Mouse (Mus musculus) liver, embryonic 12.5 days (tissue): Measurements from ENCODE around the gene Rangrf. TPM values are rescaled to one million over a fixed set of nuclear protein-coding genes. Genes with fewer than 3 reads are reported as not detected.
"Not testable (repeated sequence)": the region's sequence is repeated elsewhere in the genome, so short reads cannot be mapped to it uniquely, and the experiment has no call there.

Source experiments
- ATAC-seq: fragments of 200-750 bp; cut with Nextera tagmentation; 2 replicates; pipeline ENCODE4 v1.8.0; 2017; ENCODE audit warnings: moderate number of reproducible peaks, mild to moderate bottlenecking, moderate library complexity
- H3K27ac ChIP-seq: fragments of 300-500 bp; sonication (generic); 2 replicates; pipeline ENCODE4 v1.5.1; 2016; ENCODE audit warnings: mild to moderate bottlenecking
- H3K27me3 ChIP-seq: fragments of 300-500 bp; sonication (generic); replicated peaks from 2 replicates; pipeline ENCODE4 v1.6.1; 2016; ENCODE audit warnings: mild to moderate bottlenecking, moderate library complexity
- H3K36me3 ChIP-seq: fragments of 300-500 bp; sonication (generic); 2 replicates; pipeline ENCODE4 v1.6.1; 2016; ENCODE audit warnings: mild to moderate bottlenecking, moderate library complexity
- H3K4me1 ChIP-seq: fragments of 300-500 bp; sonication (generic); 2 replicates; pipeline ENCODE4 v1.6.1; 2016
- H3K4me2 ChIP-seq: fragments of 300-500 bp; sonication (generic); 2 replicates; pipeline ENCODE4 v1.6.1; 2016; ENCODE audit warnings: mild to moderate bottlenecking, moderate library complexity
- H3K4me3 ChIP-seq: fragments of 300-500 bp; sonication (generic); 2 replicates; pipeline ENCODE4 v1.5.1; 2016; ENCODE audit warnings: mild to moderate bottlenecking, moderate library complexity
- H3K9ac ChIP-seq: fragments of 300-500 bp; sonication (generic); 2 replicates; pipeline ENCODE4 v1.6.1; 2016; ENCODE audit warnings: mild to moderate bottlenecking, moderate library complexity
- H3K9me3 ChIP-seq: fragments of 300-500 bp; sonication (generic); replicated peaks from 2 replicates; pipeline ENCODE4 v1.6.1; 2016; ENCODE audit warnings: mild to moderate bottlenecking, moderate library complexity
- WGBS: fragments of 180-500 bp; shearing (Covaris S2); methylation state at CpG from one replicate; pipeline ENCODE4 v1.1.7; 2016; ENCODE audit not compliant: insufficient replicate concordance; 5-methylcytosine and 5-hydroxymethylcytosine counted together
- microRNA-seq: library from miRNA; unstranded; fragments of <30 nt; microRNA quantifications from one replicate; pipeline ENCODE4, GENCODE M21; 2017
- polyA plus RNA-seq: library from polyadenylated mRNA; unstranded; fragments of >200 nt; fragmentation: Nextera tagmentation; extraction: Ambion mirVana; gene quantifications from 2 replicates; pipeline ENCODE4 v1.2.1, GENCODE M21; 2016

Rangrf gene
- polyA plus RNA-seq, 1 experiment from 2014 or later, result 61.0 TPM

GRCm38 (mm10) chr11:68939451-68940304, 35.3 kb downstream of the Rangrf start:
- Histone ChIP-seq H3K36me3 (no peaks in the 10 kb centered on the region), H3K27ac (no peak overlapping the region), H3K4me3 (peak overlapping the region; percentile 56), H3K9ac (peak overlapping the region; percentile 63), H3K4me2 (peak overlapping the region; percentile 70), H3K9me3 (no peaks in the 10 kb centered on the region), H3K27me3 (no peaks in the 10 kb centered on the region), H3K4me1 (peaks cover 18% of the 10 kb centered on the region)
- WGBS, result 6% methylated on average over 16 of the region's 16 CpGs
- ATAC-seq, result peak; percentile 99

- H3K36me3 ChIP-seq, H3K27ac ChIP-seq, H3K27me3 ChIP-seq, H3K4me3 ChIP-seq, ATAC-seq, H3K9me3 ChIP-seq, H3K9ac ChIP-seq, H3K4me2 ChIP-seq: not testable (repeated sequence)
- 79% methylated on average over 4 of the region's 4 CpGs for WGBS
- peaks cover 18% of the 10 kb centered on the region for H3K4me1 ChIP-seq
These were observed 38.0 kb downstream of the Rangrf start for GRCm38 (mm10) chr11:68936951-68937350.

DNA sequence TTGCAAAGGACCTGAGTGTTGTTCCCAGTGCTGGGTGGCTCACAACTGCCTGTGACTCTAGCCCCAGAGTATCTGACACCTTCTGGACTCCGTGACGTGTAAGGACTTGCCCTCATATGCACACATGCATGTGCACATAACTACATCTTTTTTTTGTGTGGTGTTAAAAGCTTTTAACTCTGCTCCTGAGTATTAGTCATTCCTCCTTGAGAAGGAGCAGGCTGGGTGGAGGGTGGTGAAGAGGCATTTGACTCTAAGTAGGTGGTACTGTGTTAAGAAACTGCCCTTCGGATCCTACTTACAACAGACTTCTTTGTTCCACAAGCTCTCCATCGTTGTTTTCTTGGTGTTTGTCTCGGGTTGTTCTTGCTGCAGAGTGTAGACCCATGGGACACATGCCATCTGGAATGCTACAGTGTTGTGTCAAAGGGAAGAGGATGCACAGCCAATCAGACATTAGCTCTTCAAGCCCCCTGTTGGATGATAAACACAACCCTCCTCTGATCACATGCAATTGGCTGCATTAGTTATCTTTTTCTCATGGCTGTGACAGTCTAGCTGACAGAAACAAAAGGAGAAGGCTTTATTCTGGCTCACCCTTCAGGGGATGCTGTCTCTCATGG, 41.0 kb downstream of the Rangrf start:
- no peaks in the 10 kb centered on the region for H3K9me3 ChIP-seq
- H3K4me2 ChIP-seq, result no peak overlapping the region
- no peak overlapping the region for H3K9ac ChIP-seq
- H3K27ac ChIP-seq, result no peak overlapping the region
- H3K27me3 ChIP-seq, result peaks cover 11% of the 10 kb centered on the region; the same call in 1 of the 2 replicates
- H3K4me1 ChIP-seq, result 0 out of 2 replicates have a peak, but pooled peaks cover 3% of the 10 kb centered on the region
- no peaks in the 10 kb centered on the region for H3K36me3 ChIP-seq
- ATAC-seq, result no peak
- H3K4me3 ChIP-seq, result no peak overlapping the region
- WGBS, result 68% methylated on average over 5 of the region's 5 CpGs

GRCm38 (mm10) chr11:68929947-68930346, 45.0 kb downstream of the Rangrf start:
- H3K4me3 ChIP-seq, result no peak overlapping the region
- WGBS, result 67% methylated on average over 6 of the region's 6 CpGs
- no peak overlapping the region for H3K4me2 ChIP-seq
- ATAC-seq, result no peak
- peaks cover under 1% of the 10 kb centered on the region; the same call in 1 of the 2 replicates for H3K4me1 ChIP-seq
- H3K27ac ChIP-seq, result no peak overlapping the region
- no peaks in the 10 kb centered on the region for H3K9me3 ChIP-seq
- H3K36me3 ChIP-seq, result no peaks in the 10 kb centered on the region
- no peak overlapping the region for H3K9ac ChIP-seq
- H3K27me3 ChIP-seq, result peaks cover 29% of the 10 kb centered on the region; the same call in 1 of the 2 replicates

DNA sequence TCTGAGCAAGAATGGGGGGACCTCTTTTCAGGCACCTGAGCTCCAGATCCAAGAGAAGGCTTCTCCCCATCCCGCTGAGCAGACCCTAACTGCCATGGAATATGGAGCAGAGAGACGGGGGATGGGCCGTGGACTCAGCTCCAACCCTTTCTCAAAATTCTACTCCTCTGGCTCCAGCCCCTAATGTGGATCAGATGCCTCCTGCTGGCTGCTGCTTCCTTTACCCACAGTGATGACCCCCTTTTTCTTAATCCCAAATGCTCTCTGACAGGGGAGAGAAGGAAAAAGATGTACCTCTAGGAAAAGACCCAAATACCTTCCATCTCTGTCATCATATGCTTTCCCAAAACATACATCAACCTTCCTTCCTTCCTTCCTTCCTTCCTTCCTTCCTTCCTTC, 48.0 kb downstream of the Rangrf start, which contains the start of gene Odf4:
Gene Odf4 (minus strand): TSS at position 101 of the 400 bp plus-strand sequence.
- Histone ChIP-seq H3K4me2 (no peak within 1 kb of the TSS), H3K4me3 (no peak within 1 kb of the TSS), H3K9ac (no peak within 1 kb of the TSS), H3K9me3 (no peaks in the 10 kb centered on the region), H3K27me3 (peaks cover 37% of the 10 kb centered on the region; the same call in 1 of the 2 replicates), H3K36me3 (no peaks in the 10 kb centered on the region), H3K4me1 (peaks cover 7% of the 10 kb centered on the region; the same call in 1 of the 2 replicates), H3K27ac (no peak within 1 kb of the TSS)
- WGBS, result 59% methylated on average over 3 of the region's 3 CpGs
- no peak for ATAC-seq

DNA sequence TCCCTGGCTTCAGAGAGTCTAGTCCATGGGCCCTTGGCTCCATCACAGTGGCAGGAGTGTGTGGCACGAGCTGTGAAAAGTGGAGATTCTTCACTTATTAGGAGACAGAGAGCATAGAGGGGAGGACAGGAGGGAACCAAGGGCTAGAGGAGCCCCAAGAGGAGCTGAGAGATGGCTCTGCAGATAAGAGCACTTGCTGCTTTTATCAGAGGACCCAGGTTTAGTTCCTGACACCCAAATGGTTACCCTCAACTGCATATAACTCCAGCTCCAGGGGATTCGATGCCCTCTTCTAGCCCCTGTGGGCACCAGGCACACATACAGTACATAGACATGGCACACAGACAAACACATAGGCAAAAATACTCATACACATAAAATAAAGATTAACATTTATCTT, 50.2 kb downstream of the Rangrf start:
- no peak for ATAC-seq
- Histone ChIP-seq H3K27ac (no peak overlapping the region), H3K9me3 (no peaks in the 10 kb centered on the region), H3K4me1 (peaks cover 7% of the 10 kb centered on the region; the same call in 1 of the 2 replicates), H3K36me3 (no peaks in the 10 kb centered on the region), H3K4me3 (no peak overlapping the region), H3K27me3 (peaks cover 29% of the 10 kb centered on the region; the same call in 1 of the 2 replicates), H3K4me2 (no peak overlapping the region), H3K9ac (no peak overlapping the region)
- WGBS, result 51% methylated on average over 2 of the region's 2 CpGs

DNA sequence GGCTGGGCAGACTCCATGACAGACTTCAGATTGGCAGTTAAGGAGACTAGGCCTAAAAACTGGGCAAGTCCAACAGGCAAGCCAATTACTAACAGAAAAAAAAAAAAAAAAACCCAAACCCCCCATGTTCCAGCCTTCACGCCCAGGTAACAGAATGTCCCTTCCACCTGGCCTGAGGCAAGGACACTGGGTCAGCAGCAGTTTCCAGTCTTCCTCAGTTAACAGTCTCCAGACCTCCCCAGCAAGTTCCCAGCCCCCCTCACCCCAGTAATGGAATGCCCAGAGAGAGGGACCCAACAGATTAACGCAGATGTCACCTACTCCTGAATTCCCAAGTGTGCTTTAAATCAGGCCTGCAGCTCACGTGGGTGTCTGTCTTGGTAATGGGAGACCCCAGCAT, 51.8 kb downstream of the Rangrf start:
- Histone ChIP-seq H3K27ac (no peak overlapping the region), H3K9ac (no peak overlapping the region), H3K36me3 (no peaks in the 10 kb centered on the region), H3K4me2 (no peak overlapping the region), H3K27me3 (peaks cover 29% of the 10 kb centered on the region; the same call in 1 of the 2 replicates), H3K9me3 (no peaks in the 10 kb centered on the region), H3K4me1 (peaks cover 7% of the 10 kb centered on the region; the same call in 1 of the 2 replicates), H3K4me3 (no peak overlapping the region)
- no peak for ATAC-seq
- 62% methylated on average over 3 of the region's 3 CpGs for WGBS

Small RNA genes within 50 kb of the gene (microRNA-seq; reads per million reads assigned to microRNA genes)
- 9.5 reads per million, percentile 21 among the genes with 10 or more reads in this experiment for gene Mir3062

Other genes starting within 250 kb of the Rangrf start
- 40.4 and 42.0 TPM in 2 replicates for gene Ndel1, start 103.3 kb downstream of the Rangrf start, polyA plus RNA-seq
- 0.07 and 0.10 TPM in 2 replicates for gene Rnf222, start 86.6 kb downstream of the Rangrf start, polyA plus RNA-seq
- 938 and 976 TPM in 2 replicates for gene Rpl26, start 73.6 kb downstream of the Rangrf start, polyA plus RNA-seq
- not detected in 2 replicates for gene Odf4, start 48.1 kb downstream of the Rangrf start, polyA plus RNA-seq
- 2.9 and 3.0 TPM in 2 replicates for gene Arhgef15, start 17.7 kb downstream of the Rangrf start, polyA plus RNA-seq
- 0.87 and 0.90 TPM in 2 replicates for gene Slc25a35, start 7.1 kb downstream of the Rangrf start, polyA plus RNA-seq
- 42.2 and 44.4 TPM in 2 replicates for gene Pfas, start 33.3 kb upstream of the Rangrf start, polyA plus RNA-seq
- gene Ctc1, start 40.7 kb upstream of the Rangrf start, polyA plus RNA-seq, result 31.4 and 34.2 TPM in 2 replicates
- 142 TPM in 2 replicates for gene Aurkb, start 70.5 kb upstream of the Rangrf start, polyA plus RNA-seq
- 5.3 and 6.1 TPM in 2 replicates for gene Borcs6, start 84.5 kb upstream of the Rangrf start, polyA plus RNA-seq
- 32.0 and 34.8 TPM in 2 replicates for gene Tmem107, start 95.6 kb upstream of the Rangrf start, polyA plus RNA-seq
- gene Vamp2, start 113.3 kb upstream of the Rangrf start, polyA plus RNA-seq, result 26.3 and 27.5 TPM in 2 replicates
- 2.5 and 4.0 TPM in 2 replicates for gene Per1, start 120.0 kb upstream of the Rangrf start, polyA plus RNA-seq
- gene Hes7, start 145.2 kb upstream of the Rangrf start, polyA plus RNA-seq, result 0.44 and 0.46 TPM in 2 replicates
- 0.14 TPM in 1 of 2 replicates, not detected in the other for gene 9130213A22Rik, start 147.4 kb upstream of the Rangrf start, polyA plus RNA-seq
- gene Aloxe3, start 150.7 kb upstream of the Rangrf start, polyA plus RNA-seq, result not detected in 2 replicates
- not detected in 2 replicates for gene Alox12b, start 181.8 kb upstream of the Rangrf start, polyA plus RNA-seq
- gene Alox8, start 222.7 kb upstream of the Rangrf start, polyA plus RNA-seq, result not detected in 2 replicates